Mouse (Mus musculus): Measurements from ENCODE around the gene Thtpa. TPM values are rescaled to one million over a fixed set of nuclear protein-coding genes. Genes with fewer than 3 reads are reported as not detected.

Thtpa gene
- total RNA-seq, 2 experiments from 2014 or later, result 18.2 to 19.6 TPM

DNA sequence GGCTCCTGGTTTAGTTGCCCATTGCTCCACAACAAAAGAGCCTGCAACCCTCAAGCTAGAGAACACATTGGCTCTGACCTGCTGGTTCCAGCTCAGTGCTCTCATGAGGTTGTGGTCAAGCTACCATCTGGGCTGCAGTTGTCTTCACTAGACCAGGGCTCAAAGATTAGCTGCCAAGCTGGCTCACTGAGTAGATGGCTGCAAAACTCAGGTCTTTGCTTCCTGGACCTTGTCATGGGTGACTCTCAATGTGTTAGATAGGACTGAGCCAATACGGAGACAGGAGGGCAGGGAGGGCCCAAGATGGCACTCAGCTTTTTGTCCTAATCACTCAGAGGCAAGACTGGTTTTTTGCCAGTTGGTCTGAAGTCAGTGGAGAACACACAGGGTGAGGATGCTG lies 51.7 kb downstream of the Thtpa start:
- DNase-seq, result no peak

DNA sequence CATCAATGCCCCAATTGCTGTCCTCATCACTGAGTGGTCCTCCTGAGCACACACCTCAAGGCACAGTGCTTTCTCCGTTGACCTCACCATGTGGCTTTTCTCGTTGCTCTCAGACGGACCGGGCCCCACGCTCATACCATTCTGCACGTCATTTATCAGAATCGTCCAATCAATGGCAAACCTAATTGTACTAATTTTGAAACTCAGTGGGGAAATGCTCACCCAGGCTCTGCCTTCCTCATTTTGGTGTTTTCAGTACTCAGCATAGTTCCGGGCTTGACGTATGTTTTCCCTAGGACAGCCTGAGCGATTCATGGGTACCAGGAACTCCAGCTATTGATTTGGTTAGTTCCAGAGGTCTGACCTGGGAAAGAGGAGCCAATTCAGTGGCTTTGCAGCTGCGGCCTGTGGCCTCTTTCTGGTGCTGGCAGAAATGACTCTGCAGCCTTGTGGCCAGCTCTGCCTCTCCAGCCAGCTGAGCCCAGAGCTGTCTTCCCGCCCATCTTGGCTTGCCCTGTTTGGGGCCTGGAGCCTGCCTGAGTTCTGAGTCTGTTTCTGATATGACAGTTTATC lies 52.3 kb downstream of the Thtpa start:
- DNase-seq, result no peak

DNA sequence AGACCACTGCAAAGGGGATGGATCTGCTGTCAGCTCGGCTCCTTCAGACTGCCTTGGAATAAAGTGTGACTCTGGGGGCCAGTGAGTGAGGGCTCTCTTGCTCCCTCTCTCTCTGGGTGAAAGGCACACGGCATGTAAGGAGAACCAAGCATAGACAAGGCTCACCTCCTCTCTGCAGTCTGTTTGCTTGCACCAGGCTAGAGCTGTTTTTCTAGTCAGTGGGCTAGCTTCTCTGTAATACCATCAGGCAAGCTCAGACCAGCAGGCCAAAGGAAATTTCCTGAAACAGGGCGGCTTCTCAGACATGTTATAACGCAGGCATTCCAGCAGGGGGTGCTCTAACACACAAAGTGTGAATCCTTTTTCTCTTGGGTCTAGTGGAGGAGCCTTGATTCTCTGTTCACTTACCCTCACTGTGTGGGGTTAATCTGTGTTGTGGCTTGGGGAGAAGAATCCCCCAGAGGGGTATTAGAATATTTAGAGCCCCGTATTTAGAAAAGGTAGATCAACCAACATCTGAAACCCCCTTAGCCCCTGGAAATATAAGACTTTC lies 53.9 kb downstream of the Thtpa start:
- peak; percentile 56 to 77 for DNase-seq

Other genes starting within 250 kb of the Thtpa start
- gene Homez, start 223.8 kb upstream of the Thtpa start, total RNA-seq (2021), result 10 to 100 TPM; 21.2 to 25.8 TPM
- 10 to 100 TPM; 17.9 to 20.7 TPM for gene Ppp1r3e, start 217.2 kb upstream of the Thtpa start, total RNA-seq (2021)
- 100 to 1,000 TPM; 120 to 126 TPM for gene Bcl2l2, start 211.4 kb upstream of the Thtpa start, total RNA-seq (2021)
- 10 to 100 TPM in 1 of 2 experiments, 1 to 10 TPM in 1; 7.5 to 14.5 TPM for gene Gm20521, start 211.3 kb upstream of the Thtpa start, total RNA-seq (2021)
- gene Pabpn1, start 202.3 kb upstream of the Thtpa start, total RNA-seq (2021), result 100 to 1,000 TPM; 231 to 275 TPM
- gene Slc22a17, start 181.7 kb upstream of the Thtpa start, total RNA-seq (2021), result 100 to 1,000 TPM; 661 to 670 TPM
- 10 to 100 TPM; 10.3 to 11.7 TPM for gene Efs, start 168.7 kb upstream of the Thtpa start, total RNA-seq (2021)
- gene Il25, start 162.1 kb upstream of the Thtpa start, total RNA-seq (2021), result not detected
- gene Cmtm5, start 158.5 kb upstream of the Thtpa start, total RNA-seq (2021), result 10 to 100 TPM; 70.3 to 80.4 TPM
- gene Myh6, start 127.9 kb upstream of the Thtpa start, total RNA-seq (2021), result 1 to 10 TPM; 1.1 to 2.3 TPM
- not detected for gene Gm17428, start 117.9 kb upstream of the Thtpa start, total RNA-seq (2021)
- gene Myh7, start 100.2 kb upstream of the Thtpa start, total RNA-seq (2021), result 1 to 10 TPM; 7.9 to 9.2 TPM
- gene Ngdn, start 79.3 kb upstream of the Thtpa start, total RNA-seq (2021), result 10 to 100 TPM; 30.7 to 33.8 TPM
- 10 to 100 TPM; 52.0 to 64.3 TPM for gene Zfhx2, start 2.5 kb upstream of the Thtpa start, total RNA-seq (2021)
- gene Ap1g2, start 11.8 kb downstream of the Thtpa start, total RNA-seq (2021), result 10 to 100 TPM; 17.4 to 19.2 TPM
- 100 to 1,000 TPM; 447 to 471 TPM for gene Jph4, start 22.2 kb downstream of the Thtpa start, total RNA-seq (2021)
- not detected for gene Dhrs2, start 127.2 kb downstream of the Thtpa start, total RNA-seq (2021)

Data from layer of hippocampus, postnatal 36 days (tissue).